Mouse (Mus musculus) cortical plate, adult 2 months (tissue): Measurements from ENCODE around the gene Fars2.

Source experiments
- CTCF ChIP-seq: fragments of 200-500 bp; IDR thresholded peaks from 2 replicates; pipeline ENCODE4 v1.5.1; 2011; ENCODE audit warnings: mild to moderate bottlenecking, control low read depth, low read length; ENCODE audit not compliant: insufficient read depth; ENCODE audit errors: extremely low read depth
- POLR2A ChIP-seq: fragments of 200-500 bp; IDR thresholded peaks from 2 replicates; pipeline ENCODE4 v1.6.1; 2011; ENCODE audit warnings: mild to moderate bottlenecking, low read length, control low read depth; ENCODE audit not compliant: insufficient read depth; ENCODE audit errors: extremely low read depth

- TF ChIP-seq POLR2A: no peak
- TF ChIP-seq CTCF: no peak
Measured at GRCm38 (mm10) chr13:36576781-36577180, 459.6 kb downstream of the Fars2 start.
